Mouse (Mus musculus) cerebellum, postnatal 4 days (tissue): ENCODE measurements around the gene Phldb2.

Experiments
- DNase-seq, 2 experiments: peaks; one replicate each; pipeline ENCODE4 v3.0.0; 2022; ENCODE audit warnings: low spot score in 2 of 2, mixed read lengths in 1 of 2

Phldb2 gene

GRCm38 (mm10) chr16:45792781-45793180, 160.6 kb downstream of the Phldb2 start:
- DNase-seq = no peak

- DNase-seq = no peak
Measured at GRCm38 (mm10) chr16:45791286-45791685, 162.1 kb downstream of the Phldb2 start.

GRCm38 (mm10) chr16:45789311-45789710, 164.1 kb downstream of the Phldb2 start:
- no peak for DNase-seq

- no peak for DNase-seq
Measured at GRCm38 (mm10) chr16:45787650-45788049, 165.7 kb downstream of the Phldb2 start.

GRCm38 (mm10) chr16:45786639-45787038, 166.8 kb downstream of the Phldb2 start:
- DNase-seq = no peak

- no peak for DNase-seq
Measured at GRCm38 (mm10) chr16:45780001-45780400, 173.4 kb downstream of the Phldb2 start.

- no peak for DNase-seq
Measured at GRCm38 (mm10) chr16:45774813-45775212, 178.6 kb downstream of the Phldb2 start.

- DNase-seq = no peak
Measured at GRCm38 (mm10) chr16:45770914-45771313, 182.5 kb downstream of the Phldb2 start.

- no peak for DNase-seq
Measured at GRCm38 (mm10) chr16:45767853-45768640, 185.4 kb downstream of the Phldb2 start.

GRCm38 (mm10) chr16:45767434-45767833, 186.0 kb downstream of the Phldb2 start:
- DNase-seq = no peak

GRCm38 (mm10) chr16:45765801-45766494, 187.4 kb downstream of the Phldb2 start:
- no peak for DNase-seq

- DNase-seq = no peak
Measured at GRCm38 (mm10) chr16:45765102-45765501, 188.3 kb downstream of the Phldb2 start.

- no peak for DNase-seq
Measured at GRCm38 (mm10) chr16:45762859-45763505, 190.4 kb downstream of the Phldb2 start.

GRCm38 (mm10) chr16:45761425-45761824, 192.0 kb downstream of the Phldb2 start:
- DNase-seq = no peak

- DNase-seq = no peak
Measured at GRCm38 (mm10) chr16:45758726-45759269, 194.6 kb downstream of the Phldb2 start.

- DNase-seq = no peak
Measured at GRCm38 (mm10) chr16:45757421-45758078, 195.8 kb downstream of the Phldb2 start.

- peak in 1 of 2 experiments; percentile 32 for DNase-seq
Measured at GRCm38 (mm10) chr16:45756855-45757254, 196.5 kb downstream of the Phldb2 start.

GRCm38 (mm10) chr16:45743591-45744144, 209.7 kb downstream of the Phldb2 start:
- no peak for DNase-seq

- peak; percentile 95 to 99 for DNase-seq
Measured at GRCm38 (mm10) chr16:45742615-45743476, 210.6 kb downstream of the Phldb2 start, which contains the start of gene Abhd10. Gene Abhd10, minus strand, starts transcription at chr16:45742955.

- DNase-seq = no peak
Measured at GRCm38 (mm10) chr16:45737880-45738279, 215.5 kb downstream of the Phldb2 start.
